Mouse (Mus musculus) neural tube, embryonic 11.5 days (tissue): Measurements from ENCODE around the gene Kif2c. TPM values are rescaled to one million over a fixed set of nuclear protein-coding genes. Genes with fewer than 3 reads are reported as not detected.

Experiments
- ATAC-seq: fragments of 200-750 bp; cut with Nextera tagmentation; 2 replicates; pipeline ENCODE4 v1.8.0; 2017; ENCODE audit warnings: moderate number of reproducible peaks, mild to moderate bottlenecking, moderate TSS enrichment, moderate library complexity; ENCODE audit not compliant: insufficient read depth, low FRiP score, low TSS enrichment
- DNase-seq: peaks from one replicate; pipeline ENCODE4 v3.0.0-alpha.2; 2015; ENCODE audit warnings: low spot score
- H3K27ac ChIP-seq: fragments of 300-500 bp; sonication (generic); 2 replicates; pipeline ENCODE4 v1.5.1; 2014; ENCODE audit warnings: low read depth, mild to moderate bottlenecking, low read length
- H3K27me3 ChIP-seq: fragments of 300-500 bp; sonication (generic); 2 replicates; pipeline ENCODE4 v1.6.1; 2014; ENCODE audit warnings: mild to moderate bottlenecking, low read length, mixed read lengths; ENCODE audit not compliant: control insufficient read depth, insufficient read depth
- H3K36me3 ChIP-seq: fragments of 300-500 bp; sonication (generic); 2 replicates; pipeline ENCODE4 v1.6.1; 2014; ENCODE audit warnings: mild to moderate bottlenecking, low read length, moderate library complexity, mixed read lengths; ENCODE audit not compliant: control insufficient read depth, insufficient read depth
- H3K4me1 ChIP-seq: fragments of 300-500 bp; sonication (generic); 2 replicates; pipeline ENCODE4 v1.6.1; 2014; ENCODE audit warnings: low read length, mixed read lengths; ENCODE audit not compliant: control insufficient read depth, insufficient read depth
- H3K4me2 ChIP-seq: fragments of 300-500 bp; sonication (generic); 2 replicates; pipeline ENCODE4 v1.6.1; 2014; ENCODE audit warnings: low read depth, mild to moderate bottlenecking, moderate library complexity
- H3K4me3 ChIP-seq: fragments of 300-500 bp; sonication (generic); 2 replicates; pipeline ENCODE4 v1.5.1; 2014; ENCODE audit warnings: low read depth, low read length
- H3K9ac ChIP-seq: fragments of 300-500 bp; sonication (generic); 2 replicates; pipeline ENCODE4 v1.6.1; 2014; ENCODE audit warnings: mild to moderate bottlenecking, low read length
- H3K9me3 ChIP-seq: fragments of 300-500 bp; sonication (generic); 2 replicates; pipeline ENCODE4 v1.6.1; 2016; ENCODE audit warnings: low read length; ENCODE audit not compliant: control insufficient read depth
- WGBS: fragments of 180-500 bp; shearing (Covaris S2); extraction: QIAGEN DNeasy Blood & Tissue Kit; methylation state at CpG from one replicate; pipeline ENCODE4 v1.1.7; 2014; 5-methylcytosine and 5-hydroxymethylcytosine counted together
- polyA plus RNA-seq: library from polyadenylated mRNA; unstranded; fragments of >200 nt; fragmentation: Nextera tagmentation; extraction: Ambion mirVana; gene quantifications from 2 replicates; pipeline ENCODE4 v1.2.1, GENCODE M21; 2014

The Kif2c gene
- polyA plus RNA-seq, 1 experiment from 2014 or later: 80.0 TPM

DNA sequence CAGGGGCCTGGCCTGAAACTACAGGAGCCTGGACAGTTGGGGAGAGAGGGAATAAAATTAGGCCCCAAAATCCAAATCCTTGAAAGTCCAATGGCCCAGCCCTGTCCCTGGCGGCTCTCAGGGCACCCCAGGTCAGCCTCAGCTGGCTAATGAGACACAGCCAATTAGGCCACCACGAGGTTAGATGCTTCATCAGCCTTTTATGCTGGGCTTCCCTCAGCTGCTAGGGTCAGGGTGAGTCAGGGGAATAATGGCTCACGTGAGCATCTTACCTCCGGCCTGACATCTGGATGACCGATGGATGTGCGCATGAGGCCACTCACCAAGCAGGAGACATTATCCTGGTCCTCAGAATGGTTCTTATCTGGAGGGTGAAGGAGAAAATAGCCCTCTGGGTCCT is 51.6 kb downstream of the Kif2c start:
- Histone ChIP-seq H3K4me3 (no peak overlapping the region), H3K36me3 (peaks cover 3% of the 10 kb centered on the region), H3K4me1 (peaks cover 31% of the 10 kb centered on the region), H3K27me3 (no peaks in the 10 kb centered on the region), H3K9ac (no peak overlapping the region), H3K27ac (peak overlapping the region; percentile 72), H3K4me2 (peak overlapping the region; percentile 81; the same call in 1 of the 2 replicates), H3K9me3 (no peaks in the 10 kb centered on the region)
- WGBS: 51% methylated on average over 6 of the region's 6 CpGs
- DNase-seq (peak; percentile 57), ATAC-seq (no peak)

- H3K9ac ChIP-seq: no peak overlapping the region
- ATAC-seq (no peak), DNase-seq (no peak)
- H3K36me3 ChIP-seq: peaks cover 3% of the 10 kb centered on the region
- H3K9me3 ChIP-seq: no peaks in the 10 kb centered on the region
- no peaks in the 10 kb centered on the region for H3K27me3 ChIP-seq
- H3K27ac ChIP-seq: no peak overlapping the region
- H3K4me1 ChIP-seq: peaks cover 41% of the 10 kb centered on the region
- H3K4me3 ChIP-seq: no peak overlapping the region
- 89% methylated on average over 33 of the region's 33 CpGs for WGBS
- no peak overlapping the region for H3K4me2 ChIP-seq
Observed at GRCm38 (mm10) chr4:117127991-117128686, 54.3 kb downstream of the Kif2c start.

- DNase-seq: no peak
- H3K4me2 ChIP-seq: no peak within 1 kb of the TSS
Observed at GRCm38 (mm10) chr4:117126675-117127290, 55.7 kb downstream of the Kif2c start, which contains the start of gene Tctex1d4. TSS of gene Tctex1d4 (plus strand) at chr4:117126794.

GRCm38 (mm10) chr4:117125910-117126674 is 56.3 kb downstream of the Kif2c start:
- WGBS: 45% methylated on average over 15 of the region's 15 CpGs
- H3K9ac ChIP-seq: peak overlapping the region; percentile 56; the same call in 1 of the 2 replicates
- peak; percentile 32 for DNase-seq
- H3K36me3 ChIP-seq: peaks cover 3% of the 10 kb centered on the region
- H3K4me3 ChIP-seq: no peak overlapping the region
- no peaks in the 10 kb centered on the region for H3K27me3 ChIP-seq
- H3K27ac ChIP-seq: peak overlapping the region; percentile 72
- no peak overlapping the region for H3K4me2 ChIP-seq
- H3K9me3 ChIP-seq: no peaks in the 10 kb centered on the region
- H3K4me1 ChIP-seq: peaks cover 27% of the 10 kb centered on the region
- no peak for ATAC-seq

More at GRCm38 (mm10) chr4:117126675-117127290, 55.7 kb downstream of the Kif2c start, which contains the start of gene Tctex1d4:
- Histone ChIP-seq H3K4me3 (no peak within 1 kb of the TSS), H3K4me1 (peaks cover 33% of the 10 kb centered on the region), H3K9me3 (no peaks in the 10 kb centered on the region), H3K36me3 (peaks cover 3% of the 10 kb centered on the region), H3K27ac (peak within 1 kb of the TSS; percentile 72), H3K27me3 (no peaks in the 10 kb centered on the region), H3K9ac (peak within 1 kb of the TSS; percentile 56)
- ATAC-seq: no peak
- 88% methylated on average over 9 of the region's 9 CpGs for WGBS

DNA sequence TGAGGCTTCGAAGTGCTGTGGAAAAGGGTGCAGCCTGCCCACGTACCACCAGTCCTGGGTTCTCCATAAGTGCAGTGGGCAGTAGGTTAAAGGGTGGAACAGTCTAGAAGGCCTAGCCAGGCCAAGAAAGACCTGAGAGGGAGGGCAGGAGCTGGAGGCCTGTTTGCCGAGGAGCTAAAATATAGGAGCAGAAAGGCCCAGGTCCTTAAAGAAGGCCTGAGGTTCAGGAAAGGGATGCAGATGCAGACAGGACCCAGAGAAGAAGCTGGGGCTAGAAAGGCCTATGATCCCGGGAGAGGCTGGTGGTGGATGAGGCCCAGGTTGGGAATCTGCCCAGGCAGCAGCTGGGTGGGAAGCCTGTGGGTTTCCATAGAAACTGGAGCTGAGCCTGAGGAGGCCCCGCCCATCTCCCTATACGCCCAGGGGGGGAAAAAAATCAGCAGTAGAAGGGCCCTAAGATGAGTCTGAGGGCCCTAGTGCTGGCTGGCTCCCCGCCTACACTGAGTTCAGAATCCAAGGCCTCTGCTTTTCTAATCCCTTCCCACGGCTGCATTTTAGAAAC is 57.0 kb downstream of the Kif2c start, which contains the start of gene Btbd19:
Gene Btbd19 (minus strand): TSS at position 378 of the 562 bp plus-strand sequence.
- H3K4me2 ChIP-seq: no peak within 1 kb of the TSS

DNA sequence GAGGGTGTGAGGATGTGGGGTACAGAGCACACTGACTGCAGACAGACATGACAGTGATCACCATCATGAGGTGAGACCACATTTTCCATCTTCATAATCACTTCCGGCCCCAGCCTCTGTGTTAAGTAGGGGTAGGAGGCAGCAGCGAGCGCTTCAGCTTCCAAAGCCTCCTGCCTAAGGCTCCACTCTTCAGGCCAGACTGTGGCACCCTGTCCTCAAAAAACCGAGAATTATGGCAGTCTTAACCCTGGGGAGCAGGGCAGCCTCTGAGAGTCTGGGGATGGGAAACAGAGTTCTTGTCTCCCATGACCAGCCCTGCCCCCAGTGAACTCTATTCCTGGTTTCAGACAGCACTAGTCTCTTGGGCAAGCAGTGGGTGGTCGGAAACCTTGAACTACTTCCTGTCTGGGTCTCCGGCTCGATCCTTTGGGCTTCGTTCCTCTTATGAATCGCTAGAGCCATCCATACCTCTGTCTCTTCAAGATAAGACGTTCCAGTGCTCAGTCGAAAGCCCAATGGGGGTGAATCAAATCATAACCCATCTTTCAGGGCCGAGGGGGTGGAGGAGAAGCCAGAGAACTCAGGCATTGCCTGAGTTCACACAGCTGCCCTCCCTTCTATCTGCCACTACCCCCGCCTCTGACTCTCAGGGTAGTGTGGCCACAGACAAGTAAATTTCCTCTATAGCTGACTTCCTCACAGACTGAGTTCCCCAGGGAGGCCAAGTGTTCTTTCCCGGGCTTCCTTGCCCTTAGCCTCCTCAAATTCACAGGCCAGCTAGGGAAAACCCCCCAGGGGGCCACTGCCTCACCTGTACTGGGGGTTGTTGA is 57.7 kb downstream of the Kif2c start:
- peak overlapping the region; percentile 72 for H3K27ac ChIP-seq
- no peak overlapping the region for H3K4me3 ChIP-seq
- H3K9me3 ChIP-seq: no peaks in the 10 kb centered on the region
- no peak overlapping the region for H3K4me2 ChIP-seq
- ATAC-seq (no peak), DNase-seq (no peak)
- WGBS: 69% methylated on average over 14 of the region's 14 CpGs
- no peaks in the 10 kb centered on the region for H3K27me3 ChIP-seq
- peaks cover 17% of the 10 kb centered on the region for H3K4me1 ChIP-seq
- H3K9ac ChIP-seq: peak overlapping the region; percentile 56; the same call in 1 of the 2 replicates
- peaks cover 3% of the 10 kb centered on the region for H3K36me3 ChIP-seq

More for the DNA sequence above, 57.0 kb downstream of the Kif2c start, which contains the start of gene Btbd19:
- ATAC-seq (peak; percentile 43; the same call in 1 of the 2 replicates), DNase-seq (peak; percentile 58)
- Histone ChIP-seq H3K9ac (peak within 1 kb of the TSS; percentile 56), H3K4me3 (no peak within 1 kb of the TSS), H3K27me3 (no peaks in the 10 kb centered on the region), H3K27ac (peak within 1 kb of the TSS; percentile 72), H3K4me1 (peaks cover 22% of the 10 kb centered on the region), H3K36me3 (peaks cover 3% of the 10 kb centered on the region), H3K9me3 (no peaks in the 10 kb centered on the region)
- 32% methylated on average over 8 of the region's 8 CpGs for WGBS

- ATAC-seq (no peak), DNase-seq (no peak)
- Histone ChIP-seq H3K4me2 (no peak overlapping the region), H3K4me1 (peaks cover 19% of the 10 kb centered on the region), H3K36me3 (peaks cover 2% of the 10 kb centered on the region), H3K9ac (no peak overlapping the region), H3K4me3 (no peak overlapping the region), H3K27ac (no peak overlapping the region), H3K9me3 (no peaks in the 10 kb centered on the region), H3K27me3 (no peaks in the 10 kb centered on the region)
- 89% methylated on average over 3 of the region's 3 CpGs for WGBS
Observed at GRCm38 (mm10) chr4:117124218-117124517, 58.3 kb downstream of the Kif2c start.
